Mouse (Mus musculus) urinary bladder, adult 2 months (tissue): ENCODE measurements at regions not wholly inside any gene's neighbourhood (a gene's known extent, or its start where the extent isn't known, plus 50 kb on each side); places are given as distances from the start of the nearest gene placed in this dataset.

Experiments used
- DNase-seq: peaks from one replicate; pipeline ENCODE4 v3.0.0; 2022; ENCODE audit warnings: low spot score

- DNase-seq, result no peak
Observed at GRCm38 (mm10) chr6:31659901-31660300, 96.1 kb upstream of the Podxl start.

DNA sequence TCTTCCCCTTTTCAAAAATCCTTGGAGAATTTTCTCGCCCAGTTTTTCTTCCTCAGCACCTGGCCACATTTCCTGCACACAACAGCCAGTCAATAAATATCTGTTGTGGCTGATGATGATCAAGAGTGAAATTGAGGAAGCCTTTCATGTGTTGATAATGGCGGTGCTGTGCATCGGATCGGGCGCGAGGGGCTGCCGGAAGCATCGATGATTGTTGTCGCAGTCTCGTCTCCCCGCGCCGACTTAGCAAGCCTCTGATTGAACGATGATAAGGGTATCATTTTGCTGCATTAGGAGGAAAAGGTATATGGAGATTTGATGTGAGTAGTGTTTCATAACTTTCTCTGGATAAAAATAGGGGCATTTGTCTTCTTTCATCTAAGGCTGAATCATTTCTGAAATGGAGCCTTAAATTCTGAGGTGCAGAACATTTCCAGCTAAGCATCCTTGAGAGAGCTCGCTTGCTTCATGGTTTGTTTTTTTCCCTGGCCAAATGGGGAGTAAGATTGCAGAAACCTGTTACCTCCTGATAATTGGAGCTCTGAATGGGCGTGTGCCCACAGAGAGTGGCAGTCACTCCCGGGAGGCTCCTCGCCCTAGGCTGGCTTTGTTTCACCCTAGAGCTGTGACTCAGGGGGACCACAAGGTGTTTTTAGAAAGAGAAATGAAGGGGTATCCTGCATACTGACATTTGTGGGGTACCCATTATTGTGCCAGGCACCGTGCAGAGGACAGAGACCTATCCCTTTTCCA, 94.8 kb upstream of the Podxl start:
- no peak for DNase-seq

DNA sequence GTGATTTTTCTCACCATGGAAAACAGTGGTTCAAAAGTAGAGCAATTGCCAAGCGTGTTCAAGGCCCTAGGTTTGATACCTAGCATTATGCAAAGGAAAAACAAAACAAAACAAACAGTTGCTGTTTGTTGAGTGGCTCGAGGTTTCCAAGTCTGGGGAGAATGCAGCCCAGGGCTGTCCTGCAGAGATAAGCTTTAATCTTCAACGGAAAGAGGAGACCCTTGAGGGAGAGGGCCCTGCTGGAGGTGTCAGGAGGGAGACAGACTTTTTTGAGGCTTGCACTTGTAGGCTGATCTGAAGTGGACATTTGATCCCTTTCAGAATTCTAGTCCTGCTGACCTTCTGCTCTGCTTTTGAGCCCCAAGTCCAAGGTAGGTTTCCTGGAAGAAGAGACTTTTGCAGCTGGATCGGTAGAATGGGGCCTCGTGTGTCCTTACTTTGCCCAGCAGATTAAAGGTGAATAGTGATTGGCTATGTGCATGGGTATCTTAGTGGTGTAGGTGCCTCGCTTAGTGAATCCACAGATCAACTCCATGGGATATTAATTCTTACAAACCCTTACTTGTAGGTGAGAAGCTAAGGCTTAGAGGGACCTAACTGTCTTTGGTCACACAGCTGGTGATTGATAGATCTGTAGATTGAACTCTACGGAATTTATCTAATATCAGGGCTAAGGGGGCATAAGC, 87.2 kb upstream of the Podxl start:
- no peak for DNase-seq

DNA sequence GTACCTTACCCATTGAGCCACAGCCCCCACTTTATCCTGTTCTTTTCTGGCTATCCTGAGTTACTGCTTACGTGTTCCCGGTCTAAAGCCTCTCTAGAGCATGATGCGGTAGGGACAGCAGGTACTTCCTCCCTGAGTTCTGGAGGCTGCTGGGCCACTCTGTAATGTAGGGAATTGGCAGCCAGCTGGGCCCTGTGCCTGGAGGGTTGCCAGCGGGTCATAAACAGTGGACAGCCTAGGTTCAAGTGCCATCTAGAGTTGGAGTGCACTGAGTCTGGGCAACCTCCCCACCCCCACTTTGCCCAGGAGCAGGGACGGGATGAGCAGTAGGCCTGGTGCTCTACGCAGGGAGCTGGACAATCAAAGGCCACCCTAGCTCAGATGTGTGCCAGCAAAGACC, 81.5 kb upstream of the Podxl start:
- DNase-seq, result no peak

DNA sequence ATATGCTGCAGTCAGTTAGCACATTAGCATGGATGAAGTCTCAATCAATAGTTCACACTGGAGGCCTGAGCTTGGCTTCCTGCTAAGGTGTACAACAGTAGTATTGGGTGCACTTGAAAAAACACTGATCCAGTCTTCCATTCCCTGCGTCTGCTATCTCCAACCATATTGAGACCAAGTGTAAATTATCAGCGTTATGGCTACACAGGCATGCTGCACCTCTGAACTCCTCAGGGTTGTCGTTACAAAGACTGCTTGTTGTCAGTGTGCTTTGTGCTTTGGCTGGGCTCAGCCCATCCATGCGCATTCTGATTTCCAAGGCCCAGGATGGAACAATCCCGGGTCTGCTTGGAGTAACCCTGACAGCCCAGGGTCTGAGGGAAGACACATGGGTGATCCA, 80.7 kb upstream of the Podxl start:
- no peak for DNase-seq

DNA sequence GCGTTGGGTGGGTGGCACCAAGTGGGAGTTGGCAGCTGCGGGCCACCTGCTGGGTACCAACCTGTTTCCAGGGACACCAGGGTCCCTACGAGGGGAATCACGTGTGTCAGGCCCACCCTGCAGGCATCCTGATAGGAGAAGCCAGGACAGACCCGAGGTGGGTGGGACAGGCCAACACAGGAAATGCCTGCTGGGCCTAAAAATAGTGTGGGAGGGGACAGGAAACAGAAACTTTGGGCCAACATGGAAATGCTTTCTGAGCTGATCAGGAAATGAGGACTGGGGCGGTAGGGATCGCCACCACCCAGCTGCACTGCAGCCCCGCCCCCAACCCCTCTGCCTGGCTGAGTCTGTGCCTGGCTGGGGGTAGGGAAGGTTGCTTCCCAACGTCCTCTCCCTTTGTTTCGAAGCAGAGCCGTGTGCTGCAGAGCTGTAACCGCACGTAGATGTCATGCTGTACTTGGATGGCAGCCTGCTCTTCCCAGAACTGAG, 78.7 kb upstream of the Podxl start:
- DNase-seq, result no peak

DNA sequence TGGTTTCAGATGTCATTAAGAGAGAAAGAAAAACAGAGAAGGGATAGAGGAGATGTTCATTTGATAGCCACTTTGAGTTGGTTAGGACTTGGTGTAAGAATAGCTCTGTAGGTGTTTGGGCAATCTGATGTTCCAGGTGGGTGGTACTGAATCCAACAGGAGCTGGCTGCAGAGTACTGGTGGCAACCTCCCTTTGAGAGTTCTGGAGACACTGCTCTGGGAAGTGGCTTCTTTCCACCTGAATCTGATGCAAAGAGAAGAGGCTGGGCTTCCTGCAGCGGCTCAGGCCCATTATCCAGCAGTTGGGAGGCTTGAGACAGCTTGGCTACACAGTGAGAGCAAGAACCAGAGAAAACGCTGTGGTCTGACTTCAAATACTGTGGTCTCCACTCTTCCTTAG, 77.0 kb upstream of the Podxl start:
- no peak for DNase-seq

- no peak for DNase-seq
Observed at GRCm38 (mm10) chr6:31639460-31639859, 75.7 kb upstream of the Podxl start.

DNA sequence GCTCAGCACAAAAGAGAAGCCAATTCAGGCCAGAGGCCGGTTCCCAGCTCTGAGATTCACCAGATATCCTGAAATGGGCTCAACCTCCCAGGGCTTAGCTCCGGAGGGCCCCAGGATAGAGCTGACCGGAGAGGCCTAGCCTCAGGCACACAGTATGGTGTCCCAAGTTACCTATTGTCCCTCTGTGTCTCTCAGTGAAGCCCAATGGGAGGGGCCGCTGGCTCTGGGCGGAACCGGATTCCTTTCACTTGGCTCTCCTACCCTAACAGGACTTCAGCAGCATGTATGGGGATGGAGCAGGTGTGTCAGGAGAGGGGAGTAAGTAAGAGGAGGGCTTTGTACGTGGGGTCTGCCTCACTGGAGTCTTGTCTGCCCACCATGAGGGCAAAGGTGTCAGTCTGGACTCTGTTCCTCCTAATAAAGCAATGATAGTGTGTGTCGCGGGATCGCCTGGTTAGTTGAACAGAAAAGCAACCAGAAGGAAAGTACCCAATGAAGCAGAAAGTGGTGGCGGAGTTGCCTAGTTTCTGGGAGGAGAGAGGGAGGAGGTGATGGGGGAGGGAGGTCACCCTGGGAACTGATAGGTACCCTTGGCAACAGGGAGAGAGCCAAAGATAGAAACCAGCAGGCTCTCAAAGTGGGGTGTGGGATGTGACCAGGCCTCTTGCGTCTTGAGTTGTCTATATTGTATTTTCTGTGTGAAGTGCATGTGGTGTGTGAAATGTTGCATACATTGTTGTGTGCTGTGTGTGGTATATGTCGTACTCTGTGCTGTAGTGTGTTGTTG, 74.8 kb upstream of the Podxl start:
- DNase-seq, result no peak

DNA sequence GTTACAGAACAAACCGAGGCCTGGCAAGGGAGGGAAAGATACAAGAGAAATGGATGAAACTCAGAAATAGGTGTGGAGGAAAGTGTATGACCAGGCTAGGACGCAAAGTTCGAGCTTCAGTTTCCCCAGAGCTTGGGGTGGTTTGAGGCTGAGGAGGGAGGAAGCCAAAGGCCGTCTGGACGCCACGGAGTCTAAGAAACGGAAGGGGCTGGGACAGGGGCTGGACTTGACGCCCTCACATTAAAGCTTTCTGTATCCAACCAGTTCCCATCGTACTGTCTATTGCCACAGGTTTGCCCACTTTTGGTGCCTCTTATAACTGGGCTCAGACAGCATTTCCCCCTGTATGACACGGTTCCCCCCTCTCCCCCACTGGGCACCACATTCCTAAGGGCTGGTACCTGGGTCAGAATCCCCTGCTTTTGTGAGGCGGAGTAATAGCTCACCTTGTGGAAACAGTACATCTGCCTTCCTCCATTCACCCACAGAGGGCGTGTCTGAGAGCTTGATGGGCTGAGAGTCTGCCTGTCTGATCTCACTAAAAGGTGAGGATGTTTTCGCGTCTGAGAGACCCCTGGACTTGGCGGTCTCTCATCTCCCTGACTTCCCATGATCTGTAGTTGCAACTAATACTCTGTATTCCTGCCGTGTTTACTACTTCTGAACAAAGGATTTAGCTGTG, 73.7 kb upstream of the Podxl start:
- no peak for DNase-seq

GRCm38 (mm10) chr6:31636954-31637353, 73.2 kb upstream of the Podxl start:
- no peak for DNase-seq

DNA sequence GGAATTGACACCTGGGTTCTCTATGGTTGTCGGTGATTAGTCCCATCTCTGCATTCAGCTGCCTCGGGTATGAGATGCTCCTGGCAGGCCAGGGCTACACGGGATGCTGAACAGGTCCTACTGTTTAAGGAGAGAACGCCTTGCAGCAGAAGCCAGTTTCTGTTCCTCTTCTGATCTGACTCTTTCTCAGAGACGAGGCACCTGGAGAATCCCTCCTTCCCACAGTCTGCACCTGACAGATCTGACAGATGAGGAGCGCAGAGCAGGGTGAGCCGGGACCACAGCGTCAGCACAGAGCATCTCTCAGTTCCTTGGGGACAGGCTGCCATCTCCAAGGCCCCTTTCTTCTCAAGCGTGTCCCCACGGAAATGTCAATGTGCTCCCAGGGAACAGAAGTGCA, 68.7 kb upstream of the Podxl start:
- DNase-seq, result no peak

DNA sequence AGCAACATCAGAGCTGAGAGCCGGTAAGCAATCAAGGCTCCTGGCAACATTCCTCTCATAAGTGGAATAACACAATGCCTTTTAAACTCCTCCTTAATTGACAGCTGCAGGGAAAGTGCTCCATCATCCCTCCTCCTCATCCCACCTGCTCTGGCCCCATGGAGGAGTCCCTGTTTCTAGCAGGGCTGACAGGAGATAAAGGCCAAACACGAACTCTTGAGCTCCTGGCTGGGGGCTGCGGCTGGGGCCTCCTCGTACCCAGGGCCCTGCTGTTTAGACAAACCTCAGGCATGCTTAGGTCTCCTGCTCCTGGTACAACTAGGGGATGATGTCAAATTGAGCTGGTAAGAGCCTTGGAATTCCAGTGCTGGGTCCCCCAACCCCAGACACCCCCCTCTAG, 66.2 kb upstream of the Podxl start:
- DNase-seq, result no peak

- no peak for DNase-seq
Observed at GRCm38 (mm10) chr6:31627912-31628311, 64.1 kb upstream of the Podxl start.

DNA sequence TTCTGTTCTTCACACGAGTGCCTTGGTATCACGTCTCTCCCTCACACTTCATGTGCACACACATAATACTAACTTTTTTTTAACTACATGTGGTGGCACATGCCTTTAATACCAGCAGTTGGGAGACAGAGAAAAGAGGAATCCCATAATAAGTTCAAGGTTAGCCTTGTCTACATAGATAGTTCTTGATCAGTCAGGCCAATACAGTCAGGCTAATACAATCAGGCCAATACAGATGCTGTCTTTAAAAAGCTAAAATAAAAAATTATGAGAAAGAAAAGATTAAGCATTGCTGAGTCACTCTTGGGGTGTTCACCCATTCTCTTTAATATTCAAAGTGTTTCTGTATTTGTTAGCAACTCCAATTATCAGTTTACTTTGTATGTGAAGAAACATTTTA, 61.3 kb upstream of the Podxl start:
- DNase-seq, result no peak

DNA sequence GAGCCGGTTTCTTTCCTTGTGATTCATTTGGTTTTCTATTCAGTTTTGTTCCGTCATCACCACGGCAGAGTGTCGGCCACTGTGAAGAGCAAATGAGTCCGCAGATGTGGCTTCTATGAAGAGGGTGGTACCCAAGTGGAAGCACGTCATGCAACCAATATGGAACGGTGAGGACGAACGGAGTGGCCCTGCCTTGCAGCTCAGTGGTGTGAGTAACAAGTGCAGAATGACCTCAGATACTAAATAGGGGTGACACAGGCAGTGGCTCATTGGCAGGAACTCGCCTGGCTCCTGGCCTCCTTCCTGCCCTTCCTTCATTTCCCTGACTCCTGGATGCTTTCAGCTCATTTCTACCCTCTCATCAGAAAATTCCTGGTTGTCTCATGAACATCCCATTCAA, 60.6 kb upstream of the Podxl start:
- DNase-seq, result no peak

DNA sequence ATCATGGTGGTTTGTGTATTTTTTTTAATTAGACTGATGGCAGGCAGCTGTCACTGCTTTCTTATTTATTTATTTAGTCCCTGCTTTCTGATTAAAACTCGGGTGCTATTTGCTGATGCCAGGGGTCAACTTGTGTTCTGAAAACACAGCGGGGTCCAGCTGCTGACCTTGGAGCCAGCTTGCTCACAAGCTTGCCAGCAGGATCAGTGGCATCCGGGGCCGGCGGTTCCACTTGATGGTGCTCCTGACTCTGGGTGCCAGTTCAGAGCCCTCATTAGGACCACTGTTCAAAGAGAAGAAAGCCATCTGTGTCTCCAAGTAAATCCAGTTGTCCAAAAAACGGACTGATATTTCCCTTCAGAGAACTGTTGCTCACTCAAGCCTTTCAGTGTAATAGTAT, 57.2 kb upstream of the Podxl start:
- DNase-seq, result no peak

DNA sequence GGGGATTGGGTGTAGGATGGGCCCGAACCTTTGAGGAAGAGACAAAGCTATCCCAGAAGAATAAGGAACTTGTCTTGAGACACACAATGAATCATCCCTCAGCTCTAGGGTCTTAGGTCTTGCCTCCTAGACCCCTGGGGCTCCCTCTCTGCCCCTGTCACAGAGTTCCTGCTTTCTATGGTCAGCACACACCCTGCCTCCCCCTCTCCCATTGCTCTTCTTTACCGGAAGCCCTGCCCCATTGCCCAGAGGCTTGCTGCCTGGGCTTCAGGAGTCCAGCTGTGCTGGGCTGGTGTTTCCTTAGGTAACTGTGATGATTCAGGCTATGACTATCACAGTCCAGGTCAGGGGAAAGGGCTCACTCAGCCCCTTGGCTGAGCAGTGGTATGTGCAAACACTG, 55.1 kb upstream of the Podxl start:
- no peak for DNase-seq

DNA sequence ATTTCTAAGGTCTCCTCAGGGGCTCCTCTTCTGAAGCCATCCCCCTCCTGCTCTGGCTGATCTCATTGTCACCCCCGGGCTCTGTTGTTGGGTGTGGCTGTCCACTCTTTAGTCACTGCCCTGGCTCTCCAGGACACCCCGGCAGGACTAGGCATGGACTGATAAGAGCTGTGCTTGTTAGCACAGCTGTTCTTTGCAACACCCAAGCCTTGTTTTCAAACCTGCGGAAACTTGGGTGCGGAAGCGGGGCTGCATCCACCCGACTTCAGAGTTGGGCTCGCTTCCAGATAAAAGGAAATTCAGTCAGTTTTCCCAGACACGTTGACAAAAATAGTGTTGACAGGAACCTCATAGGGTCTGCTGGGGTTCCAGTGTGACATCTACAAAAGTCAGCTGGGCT, 53.6 kb upstream of the Podxl start:
- DNase-seq, result no peak

GRCm38 (mm10) chr6:31615426-31615970, 51.7 kb upstream of the Podxl start:
- no peak for DNase-seq

DNA sequence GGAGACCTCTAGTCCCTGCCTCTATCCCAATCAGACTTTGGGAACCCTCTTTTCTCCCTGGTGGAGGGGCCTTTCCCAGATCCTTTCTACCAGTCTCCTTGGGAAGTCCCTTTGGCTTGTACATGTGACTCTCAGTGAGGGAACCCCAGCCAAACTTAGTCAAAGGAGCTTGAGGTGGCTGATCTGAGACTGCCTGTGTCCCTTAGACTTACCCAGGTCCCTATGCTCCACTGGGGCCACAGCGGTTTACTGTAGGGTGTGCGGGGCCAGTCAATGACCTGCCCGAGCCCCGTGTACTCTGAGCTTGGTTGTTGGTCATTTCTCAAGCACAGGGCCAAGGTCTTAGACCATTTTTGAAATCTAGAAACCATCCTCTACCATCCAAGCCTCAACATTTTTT, 50.8 kb upstream of the Podxl start:
- no peak for DNase-seq
